Mouse (Mus musculus) MEL (cell line): ENCODE results near the gene Gins1. TPM values are rescaled to one million over a fixed set of nuclear protein-coding genes. Genes with fewer than 3 reads are reported as not detected.

Experiments used
- DNase-seq: peaks from one replicate; pipeline ENCODE4 v3.0.0; 2011; ENCODE audit warnings: low read depth, low spot score
- H3K27ac ChIP-seq: 2 replicates; pipeline ENCODE4 v1.5.1; 2012; ENCODE audit warnings: low read depth, mild to moderate bottlenecking, control low read depth, low read length, moderate library complexity; ENCODE audit not compliant: control insufficient read depth
- H3K27me3 ChIP-seq, 2 experiments: fragments of 150-350 bp in 1 of 2; sonication (generic) in 1 of 2; 2 replicates each; pipeline ENCODE4 v1.6.1; 2012; ENCODE audit warnings: low read length in 2 of 2, mild to moderate bottlenecking in 2 of 2, improper control_type of control experiment in 1 of 2, moderate library complexity in 1 of 2; ENCODE audit not compliant: insufficient read depth in 2 of 2, control insufficient read depth in 1 of 2
- H3K36me3 ChIP-seq, 2 experiments: 2 replicates each; pipeline ENCODE4 v1.6.1; 2012 to 2014; ENCODE audit warnings: low read length in 2 of 2, improper control_type of control experiment in 1 of 2, inconsistent platforms in 1 of 2, mild to moderate bottlenecking in 1 of 2; ENCODE audit not compliant: insufficient read depth in 2 of 2, control insufficient read depth in 1 of 2
- H3K4me1 ChIP-seq, 2 experiments: fragments of 150-350 bp in 1 of 2; sonication (generic) in 1 of 2; 2 replicates each; pipeline ENCODE4 v1.6.1; 2012; ENCODE audit warnings: low read length in 2 of 2, improper control_type of control experiment in 1 of 2, mild to moderate bottlenecking in 1 of 2; ENCODE audit not compliant: insufficient read depth in 2 of 2, control insufficient read depth in 1 of 2
- H3K4me3 ChIP-seq, 2 experiments: fragments of 150-350 bp in 1 of 2; sonication (generic) in 1 of 2; 2 replicates each; pipeline ENCODE4 v1.5.1; 2012; ENCODE audit warnings: low read depth in 2 of 2, low read length in 2 of 2, mild to moderate bottlenecking in 2 of 2, moderate library complexity in 2 of 2, control low read depth in 1 of 2, improper control_type of control experiment in 1 of 2; ENCODE audit not compliant: control insufficient read depth in 1 of 2, insufficient read depth in 1 of 2
- H3K79me2 ChIP-seq: 2 replicates; pipeline ENCODE4 v1.6.1; 2012; ENCODE audit warnings: mild to moderate bottlenecking, low read length, moderate library complexity; ENCODE audit not compliant: control insufficient read depth, poor library complexity, insufficient read depth
- H3K9ac ChIP-seq: 2 replicates; pipeline ENCODE4 v1.6.1; 2012; ENCODE audit warnings: low read depth, mild to moderate bottlenecking, control low read depth, low read length, moderate library complexity; ENCODE audit not compliant: control insufficient read depth, poor library complexity, severe bottlenecking
- H3K9me3 ChIP-seq: fragments of 150-350 bp; sonication (generic); replicated peaks from 2 replicates; pipeline ENCODE4 v1.6.1; 2012; ENCODE audit warnings: mild to moderate bottlenecking, low read length, improper control_type of control experiment, moderate library complexity; ENCODE audit not compliant: insufficient read depth
- CHD1 ChIP-seq: IDR thresholded peaks from 2 replicates; pipeline ENCODE4 v1.6.1; 2012; ENCODE audit warnings: low read depth, mild to moderate bottlenecking, inconsistent platforms, low read length, improper control_type of control experiment
- CHD2 ChIP-seq: IDR thresholded peaks from 2 replicates; pipeline ENCODE4 v1.6.1; 2011; ENCODE audit warnings: low read length, improper control_type of control experiment
- CTCF ChIP-seq, 3 experiments: IDR thresholded peaks in 2 of 3; conservative IDR thresholded peaks in 1 of 3; 2 replicates each; pipeline ENCODE4 v1.5.1; 2011 to 2012; ENCODE audit warnings: low read length in 3 of 3, low read depth in 2 of 3, mild to moderate bottlenecking in 2 of 3, improper control_type of control experiment in 1 of 3, inconsistent platforms in 1 of 3, mixed read lengths in 1 of 3, moderate library complexity in 1 of 3; ENCODE audit not compliant: control insufficient read depth in 1 of 3, insufficient read depth in 1 of 3, poor library complexity in 1 of 3, severe bottlenecking in 1 of 3
- ETS1 ChIP-seq: IDR thresholded peaks from 2 replicates; pipeline ENCODE4 v1.6.1; 2012; ENCODE audit warnings: low read depth, mild to moderate bottlenecking, inconsistent platforms, low read length, improper control_type of control experiment, moderate library complexity
- GATA1 ChIP-seq: IDR thresholded peaks from 2 replicates; pipeline ENCODE4 v1.6.1; 2011; ENCODE audit warnings: low read depth, low read length, improper control_type of control experiment
- HCFC1 ChIP-seq: IDR thresholded peaks from 2 replicates; pipeline ENCODE4 v1.6.1; 2012; ENCODE audit warnings: low read depth, mild to moderate bottlenecking, inconsistent platforms, low read length, improper control_type of control experiment, moderate library complexity
- JUND ChIP-seq: IDR thresholded peaks from 2 replicates; pipeline ENCODE4 v1.6.1; 2011; ENCODE audit warnings: low read depth, mild to moderate bottlenecking, improper control_type of control experiment, low read length
- KAT2A ChIP-seq: conservative IDR thresholded peaks from 2 replicates; pipeline ENCODE4 v1.6.1; 2012; ENCODE audit warnings: low read depth, low read length, improper control_type of control experiment, inconsistent platforms
- MAFK ChIP-seq: IDR thresholded peaks from 2 replicates; pipeline ENCODE4 v1.6.1; 2011; ENCODE audit warnings: low read depth, mild to moderate bottlenecking, low read length, improper control_type of control experiment, borderline replicate concordance
- MAX ChIP-seq: IDR thresholded peaks from 2 replicates; pipeline ENCODE4 v1.6.1; 2011; ENCODE audit warnings: low read length, improper control_type of control experiment
- MEF2A ChIP-seq: IDR thresholded peaks from 2 replicates; pipeline ENCODE4 v1.6.1; 2014; ENCODE audit warnings: low read depth, mild to moderate bottlenecking, inconsistent platforms, low read length, improper control_type of control experiment; ENCODE audit not compliant: poor library complexity, insufficient replicate concordance, severe bottlenecking; ENCODE audit errors: extremely low read depth
- MXI1 ChIP-seq: IDR thresholded peaks from 2 replicates; pipeline ENCODE4 v1.6.1; 2011; ENCODE audit warnings: mild to moderate bottlenecking, low read depth, low read length, improper control_type of control experiment
- NRF1 ChIP-seq: IDR thresholded peaks from 2 replicates; pipeline ENCODE4 v1.6.1; 2014; ENCODE audit warnings: low read depth, mild to moderate bottlenecking, inconsistent platforms, low read length, improper control_type of control experiment, moderate library complexity; ENCODE audit not compliant: poor library complexity, insufficient read depth, severe bottlenecking
- POLR2A ChIP-seq, 2 experiments: IDR thresholded peaks; 2 replicates each; pipeline ENCODE4 v1.6.1; 2011 to 2012; ENCODE audit warnings: low read length in 2 of 2, mild to moderate bottlenecking in 2 of 2, control low read depth in 1 of 2, improper control_type of control experiment in 1 of 2, low read depth in 1 of 2, moderate library complexity in 1 of 2; ENCODE audit not compliant: control insufficient read depth in 1 of 2, insufficient read depth in 1 of 2, poor library complexity in 1 of 2
- RAD21 ChIP-seq: IDR thresholded peaks from 2 replicates; pipeline ENCODE4 v1.6.1; 2011; ENCODE audit warnings: mild to moderate bottlenecking, low read depth, low read length, improper control_type of control experiment
- SMC3 ChIP-seq: IDR thresholded peaks from 2 replicates; pipeline ENCODE4 v1.6.1; 2011; ENCODE audit warnings: low read depth, low read length, improper control_type of control experiment
- TBP ChIP-seq: IDR thresholded peaks from 2 replicates; pipeline ENCODE4 v1.8.0; 2011; ENCODE audit warnings: low read depth, low read length, improper control_type of control experiment
- TCF12 ChIP-seq: IDR thresholded peaks from 2 replicates; pipeline ENCODE4 v1.6.1; 2014; ENCODE audit warnings: low read depth, mild to moderate bottlenecking, inconsistent platforms, low read length, improper control_type of control experiment, moderate library complexity
- UBTF ChIP-seq: IDR thresholded peaks from 2 replicates; pipeline ENCODE4 v1.6.1; 2012; ENCODE audit warnings: low read depth, mild to moderate bottlenecking, inconsistent platforms, low read length, improper control_type of control experiment, moderate library complexity, borderline replicate concordance; ENCODE audit not compliant: insufficient read depth
- USF1 ChIP-seq: IDR thresholded peaks from 2 replicates; pipeline ENCODE4 v1.6.1; 2014; ENCODE audit warnings: low read depth, mild to moderate bottlenecking, inconsistent platforms, low read length, improper control_type of control experiment, moderate library complexity
- USF2 ChIP-seq, 2 experiments: IDR thresholded peaks; 2 replicates each; pipeline ENCODE4 v1.6.1; 2011 to 2012; ENCODE audit warnings: improper control_type of control experiment in 2 of 2, low read length in 2 of 2, borderline replicate concordance in 1 of 2, inconsistent platforms in 1 of 2, low read depth in 1 of 2, mild to moderate bottlenecking in 1 of 2; ENCODE audit not compliant: insufficient read depth in 1 of 2
- ZC3H11A ChIP-seq: IDR thresholded peaks from 2 replicates; pipeline ENCODE4 v1.6.1; 2012; ENCODE audit warnings: low read depth, mild to moderate bottlenecking, inconsistent platforms, low read length, improper control_type of control experiment
- ZKSCAN1 ChIP-seq: IDR thresholded peaks from 2 replicates; pipeline ENCODE4 v1.6.1; 2012; ENCODE audit warnings: low read depth, mild to moderate bottlenecking, inconsistent platforms, low read length, improper control_type of control experiment, moderate library complexity
- ZMIZ1 ChIP-seq: IDR thresholded peaks from 2 replicates; pipeline ENCODE4 v1.6.1; 2012; ENCODE audit warnings: low read depth, mild to moderate bottlenecking, inconsistent platforms, low read length, improper control_type of control experiment, moderate library complexity
- ZNF384 ChIP-seq: IDR thresholded peaks from 2 replicates; pipeline ENCODE4 v1.6.1; 2012; ENCODE audit warnings: low read depth, mild to moderate bottlenecking, inconsistent platforms, low read length, improper control_type of control experiment
- polyA plus RNA-seq, 2 experiments: library from polyadenylated mRNA; stranded (reverse) in 1 of 2; unstranded in 1 of 2; fragments of >175 nt in 1 of 2; fragments of >200 nt in 1 of 2; gene quantifications; 2 replicates each; pipeline versions ENCODE4 v1.2.1 to v1.2.4; 2012; ENCODE audit warnings: low replicate concordance in 2 of 2, low read depth in 1 of 2; ENCODE audit not compliant: insufficient read length in 2 of 2, insufficient read depth in 1 of 2, missing spikeins in 1 of 2
- total RNA-seq: library from RNA; depleted of rRNA; stranded (reverse); fragments of 300-350 nt; gene quantifications from 2 replicates; pipeline ENCODE4 v1.2.3, GENCODE M21; 2012

The Gins1 gene
- total and polyA plus RNA-seq, 3 experiments: 64.8 to 68.7 TPM; not detected in 1

DNA sequence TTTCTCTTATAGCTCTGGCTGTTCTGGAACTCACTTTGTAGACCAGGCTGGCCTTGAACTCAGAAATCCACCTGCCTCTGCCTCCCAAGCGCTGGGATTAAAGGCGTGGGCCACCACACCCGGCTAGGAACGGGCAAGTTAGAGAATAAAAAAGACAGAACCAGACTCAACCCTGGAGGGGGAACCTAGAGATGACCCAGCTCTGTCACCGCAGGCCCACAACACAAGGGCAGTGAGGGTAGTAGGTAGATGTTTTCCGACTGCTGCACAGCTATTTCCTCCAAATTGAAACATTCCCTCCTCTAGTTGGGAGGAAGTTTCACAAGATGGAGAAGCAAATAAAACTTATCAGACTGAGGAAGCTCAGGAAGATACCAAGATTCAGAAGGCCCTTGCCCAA, 72.5 kb downstream of the Gins1 start:
- DNase-seq: no peak
- peaks cover 12 to 18% of the 10 kb centered on the region in 2 experiments for H3K4me1 ChIP-seq

DNA sequence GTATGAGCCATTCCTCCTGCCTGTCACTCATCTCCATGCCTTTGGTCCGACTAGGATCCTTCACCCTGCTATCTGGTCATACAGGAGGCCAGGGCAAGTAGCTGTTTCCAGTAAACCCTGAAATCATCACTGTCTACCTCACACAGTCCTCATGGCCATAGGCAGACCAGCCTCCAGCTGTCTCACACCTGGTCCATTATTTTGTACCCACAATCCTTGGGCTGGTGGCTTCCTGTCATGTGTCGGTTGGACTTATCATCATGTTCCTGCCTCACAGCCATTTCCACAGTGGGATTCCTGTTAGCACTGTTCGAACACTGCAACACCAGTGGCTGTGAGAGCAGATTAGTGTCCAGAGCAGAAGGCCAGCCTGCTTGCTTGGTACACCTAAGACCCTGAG, 73.6 kb downstream of the Gins1 start:
- TF ChIP-seq USF1: no peak
- TF ChIP-seq ZKSCAN1: no peak
- TF ChIP-seq TBP: no peak
- TF ChIP-seq GATA1: no peak
- no peak for TF ChIP-seq ZC3H11A
- no peak for TF ChIP-seq RAD21
- no peak for TF ChIP-seq ETS1
- no peak for TF ChIP-seq KAT2A
- TF ChIP-seq TCF12: no peak
- no peak for TF ChIP-seq USF2 (IDR thresholded peaks at IDR 0.05; ENCODE audit: borderline replicate concordance in 1 of 2, insufficient read depth in 1 of 2, low read depth in 1 of 2, low read length in 2 of 2)
- no peak for TF ChIP-seq ZNF384
- no peak for TF ChIP-seq JUND
- no peak for TF ChIP-seq MAFK
- TF ChIP-seq MEF2A: no peak
- no peak for TF ChIP-seq CHD1
- TF ChIP-seq CHD2: no peak
- TF ChIP-seq CTCF (IDR thresholded peaks at IDR 0.05 in 2 of 3, conservative IDR thresholded peaks at IDR 0.05 in 1 of 3; ENCODE audit: control insufficient read depth in 1 of 3, insufficient read depth in 1 of 3, low read depth in 2 of 3, low read length in 3 of 3, poor library complexity in 1 of 3, severe bottlenecking in 1 of 3): no peak
- no peak for TF ChIP-seq POLR2A (IDR thresholded peaks at IDR 0.05; ENCODE audit: control insufficient read depth in 1 of 2, insufficient read depth in 1 of 2, low read depth in 1 of 2, low read length in 2 of 2, poor library complexity in 1 of 2)
- no peak for TF ChIP-seq NRF1
- no peak for TF ChIP-seq MXI1
- H3K36me3 ChIP-seq: peaks cover 0 to 30% of the 10 kb centered on the region in 2 experiments; a peak in 3 of 4 replicates
- H3K4me3 ChIP-seq: no peak overlapping the region
- peaks cover 12 to 18% of the 10 kb centered on the region in 2 experiments for H3K4me1 ChIP-seq
- no peaks in the 10 kb centered on the region for H3K27me3 ChIP-seq
- H3K9me3 ChIP-seq: no peaks in the 10 kb centered on the region
- DNase-seq: no peak
- peaks cover 2% of the 10 kb centered on the region; the same call in 1 of the 2 replicates for H3K79me2 ChIP-seq
- no peak overlapping the region for H3K27ac ChIP-seq
- H3K9ac ChIP-seq: no peak overlapping the region

More for the DNA sequence above, 72.5 kb downstream of the Gins1 start:
- H3K9ac ChIP-seq: no peak overlapping the region
- no peaks in the 10 kb centered on the region for H3K9me3 ChIP-seq
- H3K27me3 ChIP-seq: no peaks in the 10 kb centered on the region
- no peak overlapping the region for H3K4me3 ChIP-seq
- TF ChIP-seq KAT2A (no peak), ZMIZ1 (no peak), JUND (no peak), CTCF (IDR thresholded peaks at IDR 0.05 in 2 of 3, conservative IDR thresholded peaks at IDR 0.05 in 1 of 3; ENCODE audit: control insufficient read depth in 1 of 3, insufficient read depth in 1 of 3, low read depth in 2 of 3, low read length in 3 of 3, poor library complexity in 1 of 3, severe bottlenecking in 1 of 3) (no peak), SMC3 (no peak), UBTF (no peak), GATA1 (no peak), ZKSCAN1 (no peak), MAX (no peak), RAD21 (no peak), ZC3H11A (no peak), HCFC1 (no peak), MEF2A (no peak)
- TF ChIP-seq, all 39 proteins: peak for 0
- Histone ChIP-seq H3K27ac (no peak overlapping the region), H3K36me3 (peaks cover 0 to 26% of the 10 kb centered on the region in 2 experiments; a peak in 3 of 4 replicates), H3K79me2 (no peaks in the 10 kb centered on the region)
